Mouse (Mus musculus) kidney, adult 11 months (tissue): Measurements from ENCODE around the gene 4933427D14Rik.
"Not testable (repeated sequence)": the region's sequence is repeated elsewhere in the genome, so short reads cannot be mapped to it uniquely, and the experiment has no call there.

ENCODE experiments used
- DNase-seq: peaks from one replicate; pipeline ENCODE4 v3.0.0; 2022

The 4933427D14Rik gene

DNA sequence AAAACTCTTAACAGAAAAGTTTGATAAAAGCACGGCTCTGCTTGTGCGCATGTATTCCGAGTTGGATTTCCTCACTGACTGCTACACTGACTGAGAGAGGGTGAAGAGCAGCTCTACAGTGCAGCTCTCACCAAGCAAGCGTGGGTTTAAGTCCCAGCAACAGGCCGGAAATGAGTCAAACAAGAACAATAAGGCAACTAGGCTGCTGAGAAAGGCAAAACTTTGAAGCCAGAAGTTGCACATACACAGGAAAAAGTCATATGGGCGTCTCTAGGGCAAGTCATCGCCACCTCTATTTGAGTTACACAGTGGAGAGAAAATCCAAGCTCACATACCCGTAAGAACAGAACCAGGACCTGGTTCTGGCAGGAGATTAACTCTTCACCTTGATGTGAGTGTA is 10.8 kb downstream of the 4933427D14Rik start:
- DNase-seq: no peak

GRCm38 (mm10) chr11:72194259-72194658 is 13.0 kb downstream of the 4933427D14Rik start:
- DNase-seq: no peak

DNA sequence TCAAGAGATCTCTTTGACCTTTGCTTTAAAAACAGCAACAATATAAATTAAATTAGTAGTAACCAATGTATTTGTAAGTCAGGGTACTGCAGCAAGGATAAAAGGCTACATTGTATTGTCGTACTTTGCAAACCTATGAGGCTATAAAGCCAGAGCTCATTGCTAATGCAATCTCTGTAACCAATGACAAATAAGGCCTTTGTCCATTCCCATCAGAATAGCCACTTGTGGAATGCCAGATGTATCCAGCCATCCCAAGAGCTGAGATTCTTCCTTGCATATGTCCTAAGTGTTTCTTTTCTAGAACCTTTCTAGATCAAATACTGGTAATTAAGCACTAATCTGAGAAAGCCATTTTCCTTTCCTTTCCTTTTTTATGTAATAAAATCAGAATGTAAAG is 16.4 kb downstream of the 4933427D14Rik start:
- no peak for DNase-seq

- DNase-seq: no peak
Observed at GRCm38 (mm10) chr11:72184252-72184651, 23.0 kb downstream of the 4933427D14Rik start.

GRCm38 (mm10) chr11:72181136-72181535 is 26.1 kb downstream of the 4933427D14Rik start:
- DNase-seq: no peak

DNA sequence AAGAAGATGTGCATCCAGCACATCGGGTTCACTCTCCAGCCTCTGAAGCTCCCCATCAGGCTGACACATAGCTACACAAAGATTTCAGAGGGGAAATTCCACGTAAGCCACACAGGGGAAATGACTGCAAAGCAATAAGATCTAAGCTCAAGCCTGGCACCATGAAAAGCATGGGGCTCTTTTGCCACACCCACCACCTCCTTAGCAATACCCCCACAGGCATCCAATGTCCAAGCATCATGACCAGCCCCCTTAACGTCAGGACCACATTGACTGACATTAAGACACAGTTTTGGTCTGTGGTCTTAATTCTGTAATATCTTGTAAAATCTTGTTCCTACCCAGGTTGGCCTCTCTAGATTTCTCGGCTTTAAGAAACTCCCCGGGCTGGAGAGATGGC is 26.7 kb downstream of the 4933427D14Rik start:
- no peak for DNase-seq

DNA sequence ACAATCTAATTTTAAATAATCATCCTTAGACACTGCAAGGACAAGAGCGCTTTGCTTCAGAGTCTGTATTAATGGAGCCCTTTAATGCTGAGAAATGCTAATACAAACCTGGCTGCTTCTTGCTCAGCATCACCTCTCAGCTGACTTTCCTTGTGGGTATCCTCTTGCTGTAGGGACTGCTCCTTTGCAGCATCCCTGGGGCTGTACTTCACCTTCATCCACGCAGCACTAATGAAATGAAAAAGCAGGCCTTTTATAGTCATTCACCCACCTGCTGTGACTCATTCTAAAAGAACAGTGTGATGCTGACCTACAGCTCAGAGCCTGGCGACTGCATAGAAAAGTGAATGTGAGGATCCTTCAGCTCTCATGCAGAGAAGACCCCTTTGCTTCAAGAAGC is 30.7 kb downstream of the 4933427D14Rik start:
- DNase-seq: no peak

- no peak for DNase-seq
Observed at GRCm38 (mm10) chr11:72175966-72176365, 31.3 kb downstream of the 4933427D14Rik start.

DNA sequence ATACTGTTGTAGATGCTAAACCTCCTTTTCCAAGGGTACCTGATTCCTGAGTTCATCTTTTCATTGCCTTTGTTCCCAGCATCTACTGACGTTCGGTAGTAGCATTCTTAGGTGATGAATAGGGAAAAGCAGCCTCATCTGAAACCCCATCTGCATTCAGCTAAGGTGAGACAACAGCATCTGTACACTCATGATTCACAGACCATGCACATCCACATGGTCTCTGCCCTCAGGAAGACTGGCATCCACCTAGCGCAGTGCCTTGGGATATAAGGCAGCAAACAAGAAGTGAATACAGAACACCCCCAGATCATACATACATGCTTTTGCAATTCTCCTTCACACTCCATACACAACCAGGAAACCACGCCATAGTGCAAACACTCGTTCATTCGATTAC is 32.5 kb downstream of the 4933427D14Rik start:
- no peak for DNase-seq

- no peak for DNase-seq
Observed at GRCm38 (mm10) chr11:72173506-72173905, 33.8 kb downstream of the 4933427D14Rik start.

GRCm38 (mm10) chr11:72171906-72172305 is 35.4 kb downstream of the 4933427D14Rik start:
- not testable (repeated sequence) for DNase-seq

DNA sequence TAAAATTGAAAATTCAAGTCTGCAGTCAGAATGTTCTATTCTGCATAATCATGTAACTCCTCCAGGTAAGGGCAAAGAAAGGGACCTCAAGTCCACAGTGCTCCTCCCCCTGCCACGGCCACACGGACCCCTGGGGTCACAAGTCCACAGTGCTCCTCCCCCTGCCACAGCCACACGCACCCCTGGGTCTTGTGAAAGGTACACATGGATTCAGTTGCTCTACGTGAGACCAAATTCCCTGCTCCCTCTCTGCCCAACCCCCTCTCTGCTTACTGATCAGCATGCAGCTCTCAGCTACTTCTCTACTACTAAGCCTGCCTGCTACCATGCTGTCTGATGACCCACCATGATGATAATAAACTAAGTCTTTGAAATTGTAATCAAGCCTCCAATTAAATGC is 37.4 kb downstream of the 4933427D14Rik start:
- no peak for DNase-seq

- no peak for DNase-seq
Observed at GRCm38 (mm10) chr11:72163198-72163597, 44.1 kb downstream of the 4933427D14Rik start.

- no peak for DNase-seq
Observed at GRCm38 (mm10) chr11:72156624-72157023, 50.6 kb downstream of the 4933427D14Rik start.

DNA sequence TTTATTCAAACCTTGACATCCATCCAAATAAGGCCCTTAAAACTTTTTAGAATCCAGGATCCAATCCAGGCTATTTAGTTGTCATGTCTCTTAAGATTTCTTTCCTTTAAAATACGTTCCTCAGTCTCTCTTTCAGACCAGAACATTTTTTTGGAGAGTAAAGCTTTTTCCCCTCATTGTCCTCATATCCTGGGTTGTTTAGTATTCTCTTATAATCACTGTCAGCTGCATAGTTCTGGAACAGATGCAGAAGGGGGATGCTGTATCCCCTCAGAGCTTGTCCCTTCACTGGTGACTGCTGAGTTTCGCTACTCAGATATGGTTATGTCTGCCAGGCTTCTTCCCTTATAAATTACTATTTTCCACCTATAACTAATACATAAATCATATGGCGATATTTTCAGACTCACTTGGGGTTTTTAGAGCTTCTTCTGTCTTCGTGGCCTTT is 51.3 kb downstream of the 4933427D14Rik start:
- DNase-seq: no peak

DNA sequence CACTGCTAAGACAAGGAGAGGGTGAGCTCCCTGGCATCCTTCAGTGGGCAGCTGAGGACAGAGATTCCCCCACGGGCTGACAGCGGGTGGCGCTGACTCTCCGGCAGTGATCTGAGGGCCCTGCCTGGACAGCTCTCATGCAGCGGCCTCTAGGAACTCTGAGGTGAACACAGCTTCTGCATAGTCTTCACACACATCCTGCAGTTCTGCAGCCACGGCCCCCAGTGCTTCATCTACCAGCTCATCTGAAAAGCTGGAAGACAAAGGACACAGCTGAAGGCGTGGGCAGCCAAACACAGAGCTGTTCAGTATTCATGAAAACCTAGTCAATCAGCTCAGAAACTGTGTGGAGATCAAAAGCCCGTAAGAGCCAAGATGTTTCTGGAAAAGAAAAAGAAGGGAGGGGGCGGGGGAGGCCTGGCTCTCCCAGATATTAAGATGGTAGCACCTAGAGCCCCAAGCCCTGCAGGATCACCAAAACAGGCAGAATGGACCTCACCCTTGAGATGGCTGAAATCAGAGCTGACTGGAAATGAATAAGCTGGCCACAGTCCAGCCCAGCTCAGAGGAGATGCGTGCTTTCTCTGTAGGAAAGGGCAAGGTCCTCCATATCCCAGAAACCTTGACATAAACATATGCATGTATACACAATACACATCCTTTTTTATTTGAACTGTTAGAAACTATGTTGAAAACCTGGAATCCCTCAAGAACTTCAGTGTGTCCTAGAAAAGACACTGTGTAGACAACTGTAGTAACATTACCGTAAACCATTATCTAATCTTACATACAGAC is 51.9 kb downstream of the 4933427D14Rik start:
- DNase-seq: no peak

- no peak for DNase-seq
Observed at GRCm38 (mm10) chr11:72153122-72153862, 54.0 kb downstream of the 4933427D14Rik start.

GRCm38 (mm10) chr11:72151120-72151519 is 56.1 kb downstream of the 4933427D14Rik start:
- DNase-seq: no peak

GRCm38 (mm10) chr11:72147910-72148309 is 59.3 kb downstream of the 4933427D14Rik start:
- DNase-seq: no peak

DNA sequence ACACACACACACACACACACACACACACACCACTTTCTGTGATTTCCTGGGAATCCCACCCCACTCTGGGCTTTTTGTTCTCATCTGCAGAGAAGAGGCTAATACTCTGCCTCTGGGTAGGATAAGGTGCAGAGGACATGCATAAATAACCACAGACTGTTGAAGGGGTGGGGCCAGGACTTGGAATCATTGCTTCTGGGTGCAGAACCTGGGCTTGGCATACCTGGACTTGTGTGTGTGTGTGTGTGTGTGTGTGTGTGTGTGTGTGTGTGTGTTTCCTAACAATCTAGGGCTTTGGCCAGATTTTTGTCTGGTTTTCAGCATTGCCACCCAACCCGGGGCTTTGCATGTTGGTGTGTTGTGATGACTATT is 61.4 kb downstream of the 4933427D14Rik start:
- peak; percentile 53 for DNase-seq

- peak; percentile 56 for DNase-seq
Observed at GRCm38 (mm10) chr11:72145182-72145876, 61.9 kb downstream of the 4933427D14Rik start.

- DNase-seq: peak; percentile 51
Observed at GRCm38 (mm10) chr11:72142889-72143288, 64.4 kb downstream of the 4933427D14Rik start.

DNA sequence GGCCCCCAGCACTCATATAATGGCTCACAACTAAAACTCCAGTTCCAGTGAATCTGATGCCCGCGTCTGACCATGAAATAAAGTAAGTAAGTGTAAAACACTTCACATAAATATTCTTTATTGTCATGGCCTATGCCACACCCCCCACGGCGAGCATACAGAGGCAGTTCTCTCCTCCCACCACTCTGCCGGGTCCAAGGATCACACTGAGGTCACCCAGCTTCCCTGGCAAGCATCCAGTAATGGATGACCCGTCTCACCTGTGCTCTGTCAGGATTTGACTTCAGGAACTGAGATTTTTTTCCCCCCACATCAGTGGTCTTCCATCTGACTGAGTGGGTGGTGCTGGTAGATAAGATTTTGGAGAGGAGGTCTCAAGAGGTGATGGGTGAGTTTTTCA is 67.1 kb downstream of the 4933427D14Rik start:
- DNase-seq: no peak
